Mouse (Mus musculus): ENCODE results near the gene Atp8b5.

DNA sequence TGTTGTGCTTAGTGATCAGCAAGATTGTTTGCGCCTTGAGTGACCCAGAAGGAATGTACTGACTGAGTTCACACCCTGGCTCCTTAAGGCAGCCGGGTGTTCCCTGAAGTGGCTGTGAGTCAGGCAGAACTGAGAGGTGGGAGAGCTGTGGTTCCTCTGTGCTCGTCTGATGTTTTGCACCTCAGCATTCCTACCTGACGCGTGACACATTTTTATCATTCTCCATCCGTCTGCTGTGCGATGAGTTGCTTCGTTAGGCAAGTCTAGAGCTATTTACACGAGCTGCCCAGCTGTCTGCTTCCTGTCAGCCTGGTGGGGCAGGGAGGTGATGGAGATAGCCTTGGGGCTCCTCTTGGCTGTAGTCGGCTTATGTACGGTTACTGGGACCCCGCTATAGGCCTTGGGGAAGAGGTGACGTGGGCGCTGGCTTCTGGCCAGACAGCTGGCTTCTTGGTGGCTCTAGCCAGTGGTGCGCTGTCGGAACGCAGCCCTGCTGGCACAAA, 131.9 kb downstream of the Atp8b5 start:
- TF ChIP-seq CTCF (IDR thresholded peaks at IDR 0.05; ENCODE audit: borderline replicate concordance, insufficient read depth, low read depth, low read length) (no peak), POLR2A (IDR thresholded peaks at IDR 0.05; ENCODE audit: borderline replicate concordance, insufficient read depth, low read length) (no peak)

Measured in cerebellum, adult 2 months (tissue).